Mouse (Mus musculus) G1E-ER4 (cell line): ENCODE results near the gene Rab26. TPM values are rescaled to one million over a fixed set of nuclear protein-coding genes. Genes with fewer than 3 reads are reported as not detected.

Experiments used
- GATA1 ChIP-seq: IDR thresholded peaks from one replicate; pipeline ENCODE4 v1.8.0; 2012; ENCODE audit warnings: low read length, inconsistent platforms
- polyA plus RNA-seq: library from polyadenylated mRNA; stranded (reverse); fragments of >175 nt; gene quantifications from 2 replicates; pipeline ENCODE4 v1.2.3, GENCODE M21; 2012

Gene Rab26
- polyA plus RNA-seq, 1 experiment = 0.29 TPM

GRCm38 (mm10) chr17:24496026-24496425, 38.0 kb downstream of the Rab26 start:
- TF ChIP-seq GATA1 = no peak

GRCm38 (mm10) chr17:24495443-24495842, 38.6 kb downstream of the Rab26 start:
- no peak for TF ChIP-seq GATA1

GRCm38 (mm10) chr17:24494627-24495335, 39.2 kb downstream of the Rab26 start:
- TF ChIP-seq GATA1 = no peak

GRCm38 (mm10) chr17:24490399-24490798, 43.6 kb downstream of the Rab26 start:
- no peak for TF ChIP-seq GATA1

- TF ChIP-seq GATA1 = no peak
These were observed 44.6 kb downstream of the Rab26 start for GRCm38 (mm10) chr17:24489265-24490030.

GRCm38 (mm10) chr17:24488662-24489264, 45.2 kb downstream of the Rab26 start:
- TF ChIP-seq GATA1 = no peak

- no peak for TF ChIP-seq GATA1
These were observed 45.8 kb downstream of the Rab26 start, which contains the start of gene Caskin1 for GRCm38 (mm10) chr17:24488186-24488661. TSS of gene Caskin1 (plus strand) at chr17:24488601.

- TF ChIP-seq GATA1 = no peak
These were observed 48.7 kb downstream of the Rab26 start for GRCm38 (mm10) chr17:24485090-24485860.

- TF ChIP-seq GATA1 = no peak
These were observed 50.5 kb downstream of the Rab26 start for GRCm38 (mm10) chr17:24483495-24483894.

- TF ChIP-seq GATA1 = no peak
These were observed 52.8 kb downstream of the Rab26 start for GRCm38 (mm10) chr17:24481027-24481815.

GRCm38 (mm10) chr17:24480201-24480826, 53.7 kb downstream of the Rab26 start:
- TF ChIP-seq GATA1 = no peak

- TF ChIP-seq GATA1 = no peak
These were observed 54.6 kb downstream of the Rab26 start for GRCm38 (mm10) chr17:24479431-24479830.

GRCm38 (mm10) chr17:24478663-24479380, 55.2 kb downstream of the Rab26 start, which contains the start of gene Mlst8:
TSS of gene Mlst8 (minus strand) at chr17:24479078.
- TF ChIP-seq GATA1 = no peak
